Mouse (Mus musculus) frontal cortex, postnatal 10 days (tissue): Measurements from ENCODE around the gene Ndufc2.
A peak's percentile ranks its signal among the peaks of the same experiment; 100 is the strongest.

Source experiments
- DNase-seq, 2 experiments: peaks; one replicate each; pipeline ENCODE4 v3.0.0; 2022; ENCODE audit warnings: low spot score in 2 of 2, mixed read lengths in 1 of 2

Gene Ndufc2

GRCm38 (mm10) chr7:97399960-97400715 lies at the start of gene Ndufc2:
TSS of gene Ndufc2 (plus strand) at chr7:97400003.
- DNase-seq = peak; percentile 57 to 65

- no peak for DNase-seq
Observed at GRCm38 (mm10) chr7:97350891-97351290, 48.9 kb upstream of the Ndufc2 start.

DNA sequence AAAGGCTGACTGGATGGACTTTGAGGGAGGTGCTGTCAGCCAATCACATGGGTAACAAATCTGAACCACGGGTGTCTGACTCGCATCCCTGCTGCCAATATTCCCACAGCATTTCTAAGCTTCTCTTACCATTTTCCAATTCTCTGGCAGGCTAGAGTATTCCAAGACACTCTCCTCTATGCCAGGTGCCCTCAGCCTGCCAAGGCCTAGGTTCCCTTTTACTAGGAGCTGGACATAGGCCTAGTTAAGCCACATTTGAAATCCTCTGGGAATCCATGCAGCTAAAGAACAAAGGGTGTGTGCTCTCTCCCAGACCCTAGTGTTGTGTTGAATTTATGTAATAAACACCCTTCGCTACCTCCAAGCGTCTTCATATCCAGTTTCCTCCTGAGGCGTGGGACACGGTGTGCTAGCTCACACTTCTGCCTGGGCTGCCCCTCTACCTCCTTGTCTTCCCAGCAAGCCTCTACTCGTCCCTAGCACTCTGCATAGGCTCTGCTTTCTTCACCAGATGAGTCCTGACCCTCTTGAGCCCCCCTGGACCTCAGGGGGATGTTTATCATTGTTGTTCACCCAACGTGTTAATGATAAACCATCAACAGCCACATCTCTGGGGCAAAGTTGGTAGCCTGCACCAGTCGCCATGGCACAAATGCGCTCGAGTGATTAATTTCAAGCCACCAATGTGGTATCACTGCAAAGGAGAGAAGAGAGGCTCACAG lies 47.9 kb upstream of the Ndufc2 start:
- no peak for DNase-seq

GRCm38 (mm10) chr7:97353356-97353755 lies 46.4 kb upstream of the Ndufc2 start:
- DNase-seq = no peak

- DNase-seq = no peak
Observed at GRCm38 (mm10) chr7:97355068-97355841, 44.5 kb upstream of the Ndufc2 start.

DNA sequence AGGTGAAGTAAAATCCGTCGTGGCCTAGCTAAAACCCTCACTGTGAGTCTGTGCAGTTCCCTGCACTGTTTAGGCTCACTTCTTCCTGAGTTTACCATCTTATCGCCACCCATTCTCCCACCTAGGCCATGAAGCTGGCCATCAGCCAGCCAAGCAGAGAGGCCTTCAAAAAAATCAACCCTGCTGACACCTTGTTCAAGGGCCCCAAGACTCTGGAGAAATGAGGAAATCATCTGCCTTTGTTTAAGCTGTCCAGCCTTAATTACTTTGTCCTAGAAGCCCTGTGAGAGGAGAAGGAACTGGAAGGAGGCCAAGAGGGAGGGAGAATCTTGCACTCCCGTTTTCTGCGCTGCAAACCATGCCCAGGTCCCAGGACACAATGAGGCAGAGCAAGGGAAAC lies 43.5 kb upstream of the Ndufc2 start:
- DNase-seq = no peak

DNA sequence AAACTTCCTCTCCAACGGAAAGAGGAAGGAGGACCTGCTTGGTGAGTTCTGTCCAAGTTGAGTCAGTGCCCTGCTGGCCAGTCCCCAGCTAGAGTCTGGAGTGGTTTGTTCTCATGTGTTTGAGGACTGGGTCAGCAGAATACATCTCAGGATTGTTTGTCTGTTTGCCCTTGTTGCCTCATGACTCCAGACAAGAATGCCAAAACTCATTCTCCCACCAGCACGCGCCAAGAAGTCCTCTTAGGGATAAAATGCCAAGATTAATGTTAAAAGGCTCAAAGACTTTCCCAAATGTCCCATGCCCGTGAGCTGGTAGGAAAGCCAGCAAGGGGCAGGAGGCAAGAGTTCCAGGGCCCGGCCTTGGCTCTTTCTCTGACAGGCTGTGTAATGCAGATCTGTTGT lies 42.9 kb upstream of the Ndufc2 start:
- DNase-seq = no peak

GRCm38 (mm10) chr7:97357840-97358239 lies 42.0 kb upstream of the Ndufc2 start:
- DNase-seq = no peak

GRCm38 (mm10) chr7:97358347-97358746 lies 41.5 kb upstream of the Ndufc2 start:
- no peak for DNase-seq

GRCm38 (mm10) chr7:97360166-97360565 lies 39.6 kb upstream of the Ndufc2 start:
- DNase-seq = no peak

GRCm38 (mm10) chr7:97360955-97361354 lies 38.8 kb upstream of the Ndufc2 start:
- DNase-seq = no peak

DNA sequence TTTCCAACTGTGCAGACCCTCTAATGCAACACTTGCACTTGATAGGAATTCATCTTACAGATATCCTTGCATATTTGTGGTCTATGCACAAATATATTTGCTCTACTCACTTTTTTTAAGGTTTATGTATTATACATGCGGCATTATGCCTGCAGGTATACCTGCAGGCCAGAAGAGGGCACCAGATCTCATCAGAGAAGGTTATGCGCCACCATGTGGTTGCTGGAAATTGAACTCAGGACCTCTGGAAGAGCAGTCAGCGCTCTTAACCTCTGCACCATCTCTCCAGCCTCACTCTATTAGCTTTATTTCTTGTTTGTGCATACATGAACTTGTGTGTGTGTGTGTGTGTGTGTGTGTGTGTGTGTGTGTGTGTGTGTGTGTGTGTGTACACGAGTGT lies 38.3 kb upstream of the Ndufc2 start:
- DNase-seq = no peak

DNA sequence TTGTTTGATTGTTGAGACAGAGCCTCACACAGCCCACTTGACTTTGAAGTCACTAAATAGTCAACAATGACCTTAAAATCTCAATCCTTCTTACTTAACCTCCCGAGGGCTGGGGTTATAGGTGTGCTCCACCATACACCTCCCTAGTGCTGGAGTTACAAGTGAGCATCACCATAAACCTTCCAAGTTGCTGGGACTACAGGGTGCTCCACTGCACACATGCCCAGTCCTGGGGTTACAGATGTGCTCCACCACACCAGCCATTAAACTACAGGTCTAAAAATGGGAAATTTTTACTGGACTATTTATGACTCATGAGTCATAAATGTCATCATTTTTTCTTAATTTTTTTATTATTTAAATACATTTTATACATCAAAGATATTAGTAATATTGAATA lies 33.9 kb upstream of the Ndufc2 start:
- DNase-seq = no peak

DNA sequence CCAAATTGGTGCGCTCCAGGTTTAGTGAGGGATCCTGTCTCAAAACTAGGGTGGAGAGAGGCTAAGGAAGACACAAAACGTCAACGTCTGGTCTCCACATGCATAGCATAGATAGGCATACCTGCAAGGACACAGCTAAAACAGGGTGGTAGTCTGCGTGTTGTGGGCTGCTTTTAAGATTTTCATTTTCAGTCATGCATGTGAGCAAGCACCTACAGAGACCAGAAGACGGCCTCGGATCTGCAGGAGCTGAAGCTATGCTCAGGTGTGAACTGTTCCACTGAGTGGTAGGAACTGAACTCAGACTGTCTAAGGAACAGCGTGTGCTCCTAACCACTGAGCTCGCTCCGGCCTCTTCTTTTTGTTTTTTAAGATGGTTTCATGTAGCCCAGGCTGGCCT lies 24.7 kb upstream of the Ndufc2 start:
- DNase-seq = no peak

- DNase-seq = no peak
Observed at GRCm38 (mm10) chr7:97375906-97376305, 23.9 kb upstream of the Ndufc2 start.

GRCm38 (mm10) chr7:97379304-97379703 lies 20.5 kb upstream of the Ndufc2 start:
- no peak for DNase-seq

GRCm38 (mm10) chr7:97380500-97381123 lies 19.2 kb upstream of the Ndufc2 start:
- DNase-seq = no peak

GRCm38 (mm10) chr7:97382661-97383060 lies 17.1 kb upstream of the Ndufc2 start:
- no peak for DNase-seq

DNA sequence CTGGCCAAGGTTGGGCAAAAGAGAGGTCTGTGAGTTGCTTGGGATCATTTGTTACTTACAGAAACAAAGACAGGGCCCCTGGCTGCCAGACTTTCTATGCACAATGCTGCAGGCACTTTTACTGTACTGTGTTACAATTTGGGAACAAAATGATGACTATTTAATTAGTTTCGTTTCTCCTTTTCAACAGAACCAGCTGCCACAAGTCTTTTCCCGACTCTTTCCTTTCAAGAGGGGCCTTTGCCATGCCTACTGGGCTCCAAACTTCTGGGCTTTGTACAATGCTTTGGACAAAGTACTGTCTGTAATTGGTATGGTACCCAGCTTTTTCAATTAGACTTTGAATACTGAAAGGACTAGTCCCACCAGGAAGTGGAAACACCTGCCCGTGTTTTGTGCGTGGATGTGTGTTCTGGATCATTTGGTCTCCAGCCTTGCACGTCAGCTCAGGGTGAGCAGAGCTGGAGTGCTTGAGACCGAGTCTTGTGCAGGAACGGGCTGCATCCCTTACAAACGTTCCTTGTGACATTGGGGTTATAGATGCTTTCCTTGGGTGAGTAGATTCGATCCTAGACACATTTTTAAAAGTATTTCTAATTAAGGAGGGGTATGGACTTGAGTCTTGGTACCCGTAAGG lies 16.2 kb upstream of the Ndufc2 start:
- DNase-seq = no peak

DNA sequence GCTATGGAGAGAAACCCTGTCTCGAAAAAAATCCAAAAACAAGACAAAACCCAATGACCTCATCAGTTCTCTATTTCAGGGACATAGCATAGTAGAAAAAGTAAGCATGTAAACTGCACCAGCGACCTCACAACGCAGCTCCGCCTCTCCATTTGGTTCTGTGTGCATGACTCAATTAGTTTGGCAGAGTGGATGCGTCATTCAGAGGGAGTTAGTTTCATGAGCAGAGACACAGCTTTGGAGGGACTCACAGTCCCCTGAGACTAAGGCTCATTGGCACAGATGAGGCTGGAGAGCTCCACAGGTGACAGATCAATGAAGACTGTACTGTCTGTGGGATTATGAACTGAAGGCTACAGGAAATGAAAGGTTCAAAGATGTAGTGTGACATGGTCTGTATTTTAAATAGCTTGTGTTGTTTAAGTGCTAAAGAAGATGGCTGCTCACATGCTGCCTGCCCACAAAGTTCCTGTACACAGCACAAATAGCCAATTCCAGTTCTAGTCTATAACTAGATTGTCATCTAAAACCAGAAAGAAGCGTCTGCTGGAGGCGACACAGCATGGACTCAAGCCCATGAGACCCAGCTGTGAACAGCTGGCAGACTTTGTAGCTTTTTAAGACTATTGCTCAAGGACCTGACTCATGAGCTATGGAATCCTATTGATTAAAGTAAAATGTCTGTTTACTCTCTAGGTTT lies 13.5 kb upstream of the Ndufc2 start:
- no peak for DNase-seq

GRCm38 (mm10) chr7:97386806-97387370 lies 12.9 kb upstream of the Ndufc2 start:
- peak; percentile 52 to 64 for DNase-seq
